Mouse (Mus musculus): ENCODE measurements at regions not wholly inside any gene's neighbourhood (a gene's known extent, or its start where the extent isn't known, plus 50 kb on each side); places are given as distances from the start of the nearest gene placed in this dataset.

DNA sequence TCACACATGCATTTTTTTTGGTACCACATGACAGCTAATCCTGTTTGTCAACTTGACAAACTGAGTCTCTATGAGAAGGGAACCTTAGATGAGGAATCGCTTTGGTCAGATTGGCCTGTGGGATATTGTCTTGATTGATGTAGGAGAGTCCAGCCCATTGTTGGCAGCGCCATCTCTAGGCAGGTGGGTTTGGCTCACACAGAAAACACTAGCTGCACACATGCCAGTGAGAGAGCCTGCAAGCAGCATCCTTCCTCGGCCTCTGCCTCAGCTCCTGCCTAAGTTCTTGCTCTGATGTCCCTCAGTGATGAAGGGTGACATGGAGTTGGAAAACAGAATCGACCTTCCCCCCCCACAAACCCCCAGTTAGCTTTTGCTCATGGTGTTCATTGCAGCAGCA lies 514.4 kb downstream of the Vrk1 start:
- intact Hi-C loops (cut with DNase I), result no loop called here
- DNase-seq (ENCODE audit: extremely low spot score in 1 of 2, low spot score in 2 of 2), result no peak

- intact Hi-C loops (cut with DNase I), result no loop called here
- DNase-seq (ENCODE audit: extremely low spot score in 1 of 2, low spot score in 2 of 2), result no peak
These were observed 517.1 kb downstream of the Vrk1 start for GRCm38 (mm10) chr12:106527116-106527515.

- DNase-seq (ENCODE audit: extremely low spot score in 1 of 2, low spot score in 2 of 2), result peak; percentile 11 to 40
- intact Hi-C loops (cut with DNase I), result no loop called here
These were observed 517.8 kb downstream of the Vrk1 start for GRCm38 (mm10) chr12:106527699-106528434.

DNA sequence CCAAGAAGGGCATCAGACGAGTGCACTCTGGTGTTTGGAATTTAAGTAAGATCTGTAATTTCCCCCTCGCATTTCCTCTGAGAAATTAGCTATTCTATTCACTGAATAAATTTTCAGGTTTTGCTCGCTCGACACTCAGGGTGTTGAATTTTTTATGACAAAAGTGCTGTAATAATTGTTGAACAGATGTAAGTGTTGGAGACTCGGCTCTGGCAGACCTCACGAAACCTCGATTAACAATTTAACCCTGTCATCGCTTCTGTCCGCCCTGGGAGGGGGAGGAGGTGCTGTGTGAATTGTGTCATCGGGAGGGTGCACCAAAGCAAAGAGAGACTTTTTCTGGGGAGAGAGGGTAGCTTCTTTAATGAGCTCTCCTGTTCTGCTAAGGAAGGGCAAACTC lies 518.5 kb downstream of the Vrk1 start:
- intact Hi-C loops (cut with DNase I), result no loop called here
- DNase-seq (ENCODE audit: extremely low spot score in 1 of 2, low spot score in 2 of 2), result no peak

DNA sequence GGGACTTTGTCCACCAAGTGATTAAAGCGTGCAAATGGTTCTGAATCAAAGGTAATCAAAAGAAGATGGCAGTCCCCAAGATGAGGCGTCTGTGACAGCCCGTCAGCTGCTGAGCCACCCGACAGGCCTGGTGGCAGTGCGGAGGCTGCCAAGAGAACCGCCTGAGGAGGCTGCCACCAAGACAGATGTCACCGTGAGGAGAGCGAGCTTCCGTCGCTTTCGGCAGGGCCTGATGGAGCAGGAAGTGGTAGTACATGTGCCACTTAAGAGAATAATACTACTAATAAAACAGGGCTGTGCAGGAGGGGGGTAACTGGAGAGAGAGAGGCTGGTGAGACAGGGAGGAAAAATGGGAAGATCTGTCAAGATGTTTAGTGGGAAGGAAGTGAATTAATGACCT lies 519.1 kb downstream of the Vrk1 start:
- no peak for DNase-seq (ENCODE audit: extremely low spot score in 1 of 2, low spot score in 2 of 2)
- intact Hi-C loops (cut with DNase I), result no loop called here

GRCm38 (mm10) chr12:106535086-106535485 lies 525.1 kb downstream of the Vrk1 start:
- DNase-seq (ENCODE audit: extremely low spot score in 1 of 2, low spot score in 2 of 2), result no peak
- intact Hi-C loops (cut with DNase I), result no loop called here

DNA sequence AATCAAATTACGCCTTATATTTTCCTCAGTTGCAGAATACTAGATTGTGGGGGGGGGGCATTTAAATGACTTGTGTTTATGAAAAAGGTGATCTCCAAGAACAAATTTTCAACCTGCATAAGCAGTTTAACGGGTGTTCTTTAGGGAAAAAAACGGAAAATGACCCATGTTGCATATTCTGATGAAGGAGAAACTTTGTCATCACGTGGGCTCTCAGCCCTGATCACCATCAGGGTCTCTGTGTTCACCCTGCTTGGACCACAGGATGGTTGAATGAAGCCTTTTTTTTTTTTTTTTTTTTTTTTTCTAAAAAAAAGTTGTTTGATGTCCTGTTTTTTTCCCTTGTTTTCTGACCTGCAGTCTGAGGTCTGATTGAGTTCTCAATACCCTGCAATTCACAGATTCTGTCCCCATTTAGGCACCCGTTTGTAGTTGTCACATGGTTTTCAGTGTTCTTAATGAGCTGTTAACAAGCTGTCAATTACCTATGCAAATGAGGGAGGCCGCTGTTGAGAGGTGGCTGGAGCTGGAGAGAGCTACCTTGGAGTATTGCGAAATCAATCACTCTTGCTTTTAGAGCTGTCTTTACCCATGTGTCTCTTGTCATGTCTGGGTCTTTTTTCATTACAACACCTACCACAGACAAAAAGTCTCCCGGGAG lies 525.7 kb downstream of the Vrk1 start:
- no peak for DNase-seq (ENCODE audit: extremely low spot score in 1 of 2, low spot score in 2 of 2)
- intact Hi-C loops (cut with DNase I), result no loop called here

DNA sequence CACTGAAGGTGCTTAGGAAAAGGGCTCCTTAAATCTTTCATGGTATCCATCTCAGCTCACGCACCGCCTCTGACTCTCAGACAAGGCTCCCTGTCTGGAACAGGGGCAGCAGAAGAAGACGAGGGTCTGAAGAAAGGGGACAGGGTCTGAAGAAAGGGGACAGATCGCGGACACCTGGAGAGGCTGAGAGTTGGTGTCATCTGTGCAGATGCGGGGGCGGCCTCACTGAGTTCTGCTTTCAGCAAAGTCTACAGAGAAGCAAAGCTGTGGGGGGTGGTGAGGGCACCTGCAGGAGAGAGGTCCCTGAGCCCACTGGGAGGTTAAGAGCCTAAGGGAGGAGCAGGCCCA lies 526.2 kb downstream of the Vrk1 start:
- no peak for DNase-seq (ENCODE audit: extremely low spot score in 1 of 2, low spot score in 2 of 2)
- intact Hi-C loops (cut with DNase I), result no loop called here

- intact Hi-C loops (cut with DNase I), result no loop called here
- no peak for DNase-seq (ENCODE audit: extremely low spot score in 1 of 2, low spot score in 2 of 2)
These were observed 530.0 kb downstream of the Vrk1 start for GRCm38 (mm10) chr12:106540003-106540402.

DNA sequence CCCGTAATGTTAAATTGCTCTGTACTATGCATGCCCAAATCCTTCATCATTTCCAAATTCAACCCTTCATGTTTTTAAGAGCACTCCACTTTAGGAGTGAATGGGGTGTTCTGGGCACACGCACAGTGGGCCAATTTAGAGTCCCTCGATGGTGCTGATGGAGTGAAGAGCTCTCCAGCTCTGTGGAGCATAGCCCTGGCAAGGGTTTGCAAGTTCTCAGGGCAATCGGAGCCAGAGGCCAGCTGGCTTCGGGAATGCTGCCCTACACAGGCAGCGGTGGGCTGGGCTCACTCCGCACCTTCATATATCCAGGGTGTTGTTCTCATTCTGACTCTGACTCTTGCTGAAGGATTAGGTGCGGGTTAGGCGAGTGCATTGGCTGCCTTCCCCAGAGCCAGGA lies 549.5 kb downstream of the Vrk1 start:
- DNase-seq (ENCODE audit: extremely low spot score in 1 of 2, low spot score in 2 of 2), result no peak
- intact Hi-C loops (cut with DNase I), result no loop called here

- no peak for DNase-seq (ENCODE audit: extremely low spot score in 1 of 2, low spot score in 2 of 2)
- intact Hi-C loops (cut with DNase I), result no loop called here
These were observed 555.2 kb downstream of the Vrk1 start for GRCm38 (mm10) chr12:106565263-106565681.

GRCm38 (mm10) chr12:106566361-106566760 lies 556.3 kb downstream of the Vrk1 start:
- intact Hi-C loops (cut with DNase I), result no loop called here
- DNase-seq (ENCODE audit: extremely low spot score in 1 of 2, low spot score in 2 of 2), result no peak

DNA sequence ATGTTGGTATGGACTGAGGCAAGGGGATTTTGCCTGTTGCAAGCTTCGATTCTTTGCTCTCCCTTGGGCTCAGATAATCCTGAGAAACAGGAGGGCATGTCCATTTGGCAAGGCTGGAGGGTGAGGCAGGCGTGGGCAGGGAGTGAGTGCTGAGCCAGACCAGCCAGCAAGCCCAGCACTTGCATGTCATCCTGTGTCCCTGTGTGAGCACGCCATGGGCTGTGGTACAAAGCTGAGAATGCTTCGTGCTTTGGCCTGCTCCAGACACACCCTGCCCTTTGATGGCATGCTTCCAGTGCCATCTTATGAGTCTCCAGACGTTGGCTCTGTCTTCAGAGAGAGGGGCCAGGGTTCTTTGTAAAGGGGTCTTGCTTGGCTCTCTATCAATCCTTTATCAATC lies 557.1 kb downstream of the Vrk1 start:
- DNase-seq (ENCODE audit: extremely low spot score in 1 of 2, low spot score in 2 of 2), result no peak
- intact Hi-C loops (cut with DNase I), result no loop called here

DNA sequence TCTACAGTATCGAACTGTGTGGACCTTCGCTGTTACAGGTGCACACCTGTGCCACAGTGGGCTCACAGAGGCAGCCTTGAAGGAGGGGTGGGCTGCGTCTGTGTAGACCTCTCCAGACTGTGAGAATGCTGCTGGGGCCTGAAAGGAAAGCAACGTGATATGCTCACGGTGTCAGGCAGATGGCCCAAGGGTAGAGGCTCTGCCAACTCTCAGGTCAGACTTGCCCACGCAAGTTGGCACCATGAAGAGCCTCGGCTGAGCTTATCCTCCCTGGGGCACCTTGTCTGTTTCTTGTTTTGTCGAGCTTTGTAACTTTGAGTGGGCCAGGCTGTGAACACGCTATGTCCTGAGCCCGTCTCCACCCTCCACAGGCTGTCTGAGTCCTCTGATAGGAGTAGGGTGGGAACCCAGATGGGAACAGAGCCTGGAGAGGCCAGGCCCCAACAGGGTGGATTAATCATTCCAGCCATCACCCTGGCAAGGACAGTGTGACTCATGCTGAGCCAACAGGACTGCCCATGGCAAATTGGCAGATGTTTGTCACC lies 558.6 kb downstream of the Vrk1 start:
- no peak for DNase-seq (ENCODE audit: extremely low spot score in 1 of 2, low spot score in 2 of 2)
- intact Hi-C loops (cut with DNase I), result no loop called here

GRCm38 (mm10) chr12:106572956-106573355 lies 562.9 kb downstream of the Vrk1 start:
- no peak for DNase-seq (ENCODE audit: extremely low spot score in 1 of 2, low spot score in 2 of 2)
- intact Hi-C loops (cut with DNase I), result no loop called here

GRCm38 (mm10) chr12:106582760-106583159 lies 572.7 kb downstream of the Vrk1 start:
- intact Hi-C loops (cut with DNase I), result no loop called here
- DNase-seq (ENCODE audit: extremely low spot score in 1 of 2, low spot score in 2 of 2), result peak in 1 of 2 experiments; percentile 42

- intact Hi-C loops (cut with DNase I), result no loop called here
- DNase-seq (ENCODE audit: extremely low spot score in 1 of 2, low spot score in 2 of 2), result no peak
These were observed 575.6 kb downstream of the Vrk1 start for GRCm38 (mm10) chr12:106585626-106586025.

DNA sequence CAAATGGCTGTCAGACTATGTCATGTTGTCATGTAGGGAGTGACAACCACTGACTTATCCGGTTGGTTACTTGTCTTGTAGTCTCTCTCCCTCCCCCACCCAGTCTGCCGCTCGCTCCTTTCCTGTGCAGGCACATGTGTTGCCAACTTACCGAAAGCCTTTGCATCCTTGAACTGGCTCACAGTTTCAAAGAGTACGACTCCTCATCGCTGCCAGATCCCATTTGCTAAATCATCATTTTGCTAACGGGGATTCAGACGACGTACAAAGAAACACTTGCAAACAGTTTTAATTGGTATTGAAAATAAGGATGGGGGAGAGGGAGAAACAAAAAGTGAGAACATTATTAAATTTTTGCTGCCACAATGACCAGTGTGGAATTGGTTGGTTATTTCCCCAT lies 582.7 kb downstream of the Vrk1 start:
- intact Hi-C loops (cut with DNase I), result no loop called here

GRCm38 (mm10) chr12:106597636-106598035 lies 587.6 kb downstream of the Vrk1 start:
- intact Hi-C loops (cut with DNase I), result no loop called here
- DNase-seq (ENCODE audit: extremely low spot score in 1 of 2, low spot score in 2 of 2), result no peak

More for the DNA sequence above, 582.7 kb downstream of the Vrk1 start:
- DNase-seq (ENCODE audit: extremely low spot score in 1 of 2, low spot score in 2 of 2), result no peak

GRCm38 (mm10) chr12:106607240-106607639 lies 597.2 kb downstream of the Vrk1 start:
- DNase-seq (ENCODE audit: extremely low spot score in 1 of 2, low spot score in 2 of 2), result no peak
- intact Hi-C loops (cut with DNase I), result no loop called here
